Mouse (Mus musculus) kidney, embryonic 15.5 days (tissue): Measurements from ENCODE around the gene Atad2b. TPM values are rescaled to one million over a fixed set of nuclear protein-coding genes. Genes with fewer than 3 reads are reported as not detected.

Experiments
- ATAC-seq: fragments of 200-750 bp; cut with Nextera tagmentation; replicated peaks from 2 replicates; pipeline ENCODE4 v1.8.0; 2017; ENCODE audit warnings: moderate TSS enrichment; ENCODE audit not compliant: low FRiP score
- H3K27ac ChIP-seq: fragments of 300-500 bp; sonication (generic); 2 replicates; pipeline ENCODE4 v1.5.1; 2015; ENCODE audit warnings: mild to moderate bottlenecking, inconsistent platforms
- H3K27me3 ChIP-seq: fragments of 300-500 bp; sonication (generic); 2 replicates; pipeline ENCODE4 v1.6.1; 2015; ENCODE audit warnings: inconsistent platforms
- H3K36me3 ChIP-seq: fragments of 300-500 bp; sonication (generic); 2 replicates; pipeline ENCODE4 v1.6.1; 2015; ENCODE audit warnings: inconsistent platforms
- H3K4me1 ChIP-seq: fragments of 300-500 bp; sonication (generic); 2 replicates; pipeline ENCODE4 v1.6.1; 2015; ENCODE audit warnings: inconsistent platforms
- H3K4me2 ChIP-seq: fragments of 300-500 bp; sonication (generic); 2 replicates; pipeline ENCODE4 v1.6.1; 2015; ENCODE audit warnings: moderate library complexity, mild to moderate bottlenecking, inconsistent platforms
- H3K4me3 ChIP-seq: fragments of 300-500 bp; sonication (generic); replicated peaks from 2 replicates; pipeline ENCODE4 v1.5.1; 2015; ENCODE audit warnings: mild to moderate bottlenecking, inconsistent platforms
- H3K9ac ChIP-seq: fragments of 300-500 bp; sonication (generic); 2 replicates; pipeline ENCODE4 v1.6.1; 2015; ENCODE audit warnings: mild to moderate bottlenecking, inconsistent platforms
- H3K9me3 ChIP-seq: fragments of 300-500 bp; sonication (generic); replicated peaks from 2 replicates; pipeline ENCODE4 v1.6.1; 2016; ENCODE audit warnings: inconsistent platforms
- WGBS: fragments of 180-500 bp; shearing (Covaris S2); methylation state at CpG from one replicate; pipeline ENCODE4 v1.1.7; 2015; ENCODE audit warnings: mixed read lengths; 5-methylcytosine and 5-hydroxymethylcytosine counted together
- polyA plus RNA-seq: library from polyadenylated mRNA; unstranded; fragments of >200 nt; fragmentation: Nextera tagmentation; extraction: Ambion mirVana; gene quantifications from 2 replicates; pipeline ENCODE4 v1.2.1, GENCODE M21; 2015

The Atad2b gene
- polyA plus RNA-seq, result 10.5 and 10.8 TPM in 2 replicates

- under 1% methylated on average over 83 of the region's 89 CpGs for WGBS
- Histone ChIP-seq H3K9me3 (no peaks in the 10 kb centered on the region), H3K4me3 (peak within 1 kb of the TSS; percentile 76), H3K9ac (peak within 1 kb of the TSS; percentile 99), H3K4me2 (peak within 1 kb of the TSS; percentile 71), H3K27ac (peak within 1 kb of the TSS; percentile 97), H3K36me3 (no peaks in the 10 kb centered on the region), H3K4me1 (peaks cover 9% of the 10 kb centered on the region), H3K27me3 (no peaks in the 10 kb centered on the region)
- ATAC-seq, result peak; percentile 98
Observed at GRCm38 (mm10) chr12:4916994-4917804, at the start of gene Atad2b. TSS of gene Atad2b (plus strand) at chr12:4917353.

GRCm38 (mm10) chr12:4868924-4869323, 48.2 kb upstream of the Atad2b start:
- no peak overlapping the region for H3K27ac ChIP-seq
- H3K36me3 ChIP-seq, result no peaks in the 10 kb centered on the region
- H3K4me1 ChIP-seq, result peaks cover 10% of the 10 kb centered on the region
- no peaks in the 10 kb centered on the region for H3K9me3 ChIP-seq
- no peak overlapping the region for H3K4me3 ChIP-seq
- no peak overlapping the region for H3K4me2 ChIP-seq
- WGBS, result 75% methylated on average over 8 of the region's 8 CpGs
- peaks cover 10% of the 10 kb centered on the region; the same call in 1 of the 2 replicates for H3K27me3 ChIP-seq
- ATAC-seq, result no peak
- no peak overlapping the region for H3K9ac ChIP-seq

GRCm38 (mm10) chr12:4871260-4871659, 45.9 kb upstream of the Atad2b start:
- H3K36me3 ChIP-seq, result no peaks in the 10 kb centered on the region
- ATAC-seq, result no peak

GRCm38 (mm10) chr12:4872273-4872672, 44.9 kb upstream of the Atad2b start:
- Histone ChIP-seq H3K9me3 (no peaks in the 10 kb centered on the region), H3K4me3 (no peak overlapping the region), H3K4me1 (peaks cover 11% of the 10 kb centered on the region; the same call in 1 of the 2 replicates), H3K27me3 (peaks cover 10% of the 10 kb centered on the region; the same call in 1 of the 2 replicates), H3K27ac (no peak overlapping the region), H3K9ac (no peak overlapping the region), H3K36me3 (no peaks in the 10 kb centered on the region), H3K4me2 (no peak overlapping the region)
- no peak for ATAC-seq
- 69% methylated on average over 4 of the region's 4 CpGs for WGBS

More at GRCm38 (mm10) chr12:4871260-4871659, 45.9 kb upstream of the Atad2b start:
- peaks cover 10% of the 10 kb centered on the region; the same call in 1 of the 2 replicates for H3K27me3 ChIP-seq
- no peak overlapping the region for H3K4me2 ChIP-seq
- H3K9ac ChIP-seq, result no peak overlapping the region
- 91% methylated on average over 5 of the region's 5 CpGs for WGBS
- H3K4me3 ChIP-seq, result no peak overlapping the region
- H3K9me3 ChIP-seq, result no peaks in the 10 kb centered on the region
- H3K4me1 ChIP-seq, result peaks cover 11% of the 10 kb centered on the region; the same call in 1 of the 2 replicates
- H3K27ac ChIP-seq, result no peak overlapping the region

- H3K4me3 ChIP-seq, result no peak overlapping the region
- no peaks in the 10 kb centered on the region for H3K9me3 ChIP-seq
- H3K27me3 ChIP-seq, result peaks cover 10% of the 10 kb centered on the region; the same call in 1 of the 2 replicates
- no peak overlapping the region for H3K4me2 ChIP-seq
- no peak overlapping the region for H3K27ac ChIP-seq
- ATAC-seq, result 0 out of 2 replicates have a peak, but pooled peaks have one; percentile 22
- H3K9ac ChIP-seq, result no peak overlapping the region
- peaks cover 11% of the 10 kb centered on the region; the same call in 1 of the 2 replicates for H3K4me1 ChIP-seq
- no peaks in the 10 kb centered on the region for H3K36me3 ChIP-seq
- WGBS, result 84% methylated on average over 5 of the region's 5 CpGs
Observed at GRCm38 (mm10) chr12:4872983-4873477, 44.1 kb upstream of the Atad2b start.

- H3K27ac ChIP-seq, result no peak overlapping the region
- ATAC-seq, result no peak
- H3K27me3 ChIP-seq, result peaks cover 10% of the 10 kb centered on the region; the same call in 1 of the 2 replicates
- no peaks in the 10 kb centered on the region for H3K36me3 ChIP-seq
- H3K4me1 ChIP-seq, result peaks cover 11% of the 10 kb centered on the region; the same call in 1 of the 2 replicates
- whole genome bisulfite sequencing, result 78% methylated on average over 6 of the region's 6 CpGs
- no peaks in the 10 kb centered on the region for H3K9me3 ChIP-seq
- peak overlapping the region; percentile 36; the same call in 1 of the 2 replicates for H3K4me3 ChIP-seq
- H3K9ac ChIP-seq, result no peak overlapping the region
- H3K4me2 ChIP-seq, result peak overlapping the region; percentile 75
Observed at GRCm38 (mm10) chr12:4873531-4873930, 43.6 kb upstream of the Atad2b start.

- peak within 1 kb of the TSS; percentile 35 for H3K9ac ChIP-seq
- 3% methylated on average over 24 of the region's 24 CpGs for WGBS
- ATAC-seq, result peak; percentile 94
Observed at GRCm38 (mm10) chr12:4874161-4874927, 42.8 kb upstream of the Atad2b start, which contains the start of gene Mfsd2b. TSS of gene Mfsd2b (minus strand) at chr12:4874359.

GRCm38 (mm10) chr12:4875623-4876022, 41.5 kb upstream of the Atad2b start:
- Histone ChIP-seq H3K9ac (no peak overlapping the region), H3K36me3 (peaks cover 16% of the 10 kb centered on the region), H3K27me3 (peaks cover 10% of the 10 kb centered on the region; the same call in 1 of the 2 replicates), H3K4me1 (peaks cover 11% of the 10 kb centered on the region; the same call in 1 of the 2 replicates), H3K9me3 (no peaks in the 10 kb centered on the region), H3K4me3 (no peak overlapping the region), H3K27ac (no peak overlapping the region), H3K4me2 (no peak overlapping the region)
- ATAC-seq, result no peak
- WGBS, result 89% methylated on average over 8 of the region's 8 CpGs

More at GRCm38 (mm10) chr12:4874161-4874927, 42.8 kb upstream of the Atad2b start, which contains the start of gene Mfsd2b:
- H3K27me3 ChIP-seq, result peaks cover 10% of the 10 kb centered on the region; the same call in 1 of the 2 replicates
- H3K4me3 ChIP-seq, result peak within 1 kb of the TSS; percentile 36
- no peak within 1 kb of the TSS for H3K27ac ChIP-seq
- no peaks in the 10 kb centered on the region for H3K9me3 ChIP-seq
- H3K4me2 ChIP-seq, result peak within 1 kb of the TSS; percentile 75
- peaks cover 11% of the 10 kb centered on the region; the same call in 1 of the 2 replicates for H3K4me1 ChIP-seq
- H3K36me3 ChIP-seq, result peaks cover 6% of the 10 kb centered on the region

GRCm38 (mm10) chr12:4878296-4878783, 38.8 kb upstream of the Atad2b start:
- Histone ChIP-seq H3K27me3 (0 out of 2 replicates have a peak, but pooled peaks cover 6% of the 10 kb centered on the region), H3K27ac (no peak overlapping the region), H3K36me3 (peaks cover 29% of the 10 kb centered on the region), H3K9me3 (no peaks in the 10 kb centered on the region), H3K9ac (no peak overlapping the region), H3K4me3 (no peak overlapping the region), H3K4me1 (peaks cover 11% of the 10 kb centered on the region; the same call in 1 of the 2 replicates), H3K4me2 (no peak overlapping the region)
- whole genome bisulfite sequencing, result 82% methylated on average over 9 of the region's 9 CpGs
- no peak for ATAC-seq

- H3K9me3 ChIP-seq, result no peaks in the 10 kb centered on the region
- H3K36me3 ChIP-seq, result peaks cover 29% of the 10 kb centered on the region
- no peak overlapping the region for H3K4me2 ChIP-seq
- H3K27ac ChIP-seq, result no peak overlapping the region
- no peak overlapping the region for H3K9ac ChIP-seq
- H3K27me3 ChIP-seq, result no peaks in the 10 kb centered on the region
- 95% methylated on average over 5 of the region's 5 CpGs for WGBS
- peaks cover 7% of the 10 kb centered on the region; the same call in 1 of the 2 replicates for H3K4me1 ChIP-seq
- H3K4me3 ChIP-seq, result no peak overlapping the region
- no peak for ATAC-seq
Observed at GRCm38 (mm10) chr12:4879048-4879447, 38.1 kb upstream of the Atad2b start.

GRCm38 (mm10) chr12:4882086-4882485, 35.1 kb upstream of the Atad2b start:
- no peak overlapping the region for H3K4me2 ChIP-seq
- WGBS, result 94% methylated on average over 2 of the region's 2 CpGs
- no peak for ATAC-seq

More at GRCm38 (mm10) chr12:4882086-4882485, 35.1 kb upstream of the Atad2b start:
- H3K4me3 ChIP-seq, result no peak overlapping the region
- no peaks in the 10 kb centered on the region for H3K4me1 ChIP-seq
- no peaks in the 10 kb centered on the region for H3K27me3 ChIP-seq
- H3K9ac ChIP-seq, result no peak overlapping the region
- peaks cover 29% of the 10 kb centered on the region for H3K36me3 ChIP-seq
- no peak overlapping the region for H3K27ac ChIP-seq
- H3K9me3 ChIP-seq, result no peaks in the 10 kb centered on the region
